Comparison of ENCODE assay signal across 12 mouse cellular contexts in the genomic region with DNA sequence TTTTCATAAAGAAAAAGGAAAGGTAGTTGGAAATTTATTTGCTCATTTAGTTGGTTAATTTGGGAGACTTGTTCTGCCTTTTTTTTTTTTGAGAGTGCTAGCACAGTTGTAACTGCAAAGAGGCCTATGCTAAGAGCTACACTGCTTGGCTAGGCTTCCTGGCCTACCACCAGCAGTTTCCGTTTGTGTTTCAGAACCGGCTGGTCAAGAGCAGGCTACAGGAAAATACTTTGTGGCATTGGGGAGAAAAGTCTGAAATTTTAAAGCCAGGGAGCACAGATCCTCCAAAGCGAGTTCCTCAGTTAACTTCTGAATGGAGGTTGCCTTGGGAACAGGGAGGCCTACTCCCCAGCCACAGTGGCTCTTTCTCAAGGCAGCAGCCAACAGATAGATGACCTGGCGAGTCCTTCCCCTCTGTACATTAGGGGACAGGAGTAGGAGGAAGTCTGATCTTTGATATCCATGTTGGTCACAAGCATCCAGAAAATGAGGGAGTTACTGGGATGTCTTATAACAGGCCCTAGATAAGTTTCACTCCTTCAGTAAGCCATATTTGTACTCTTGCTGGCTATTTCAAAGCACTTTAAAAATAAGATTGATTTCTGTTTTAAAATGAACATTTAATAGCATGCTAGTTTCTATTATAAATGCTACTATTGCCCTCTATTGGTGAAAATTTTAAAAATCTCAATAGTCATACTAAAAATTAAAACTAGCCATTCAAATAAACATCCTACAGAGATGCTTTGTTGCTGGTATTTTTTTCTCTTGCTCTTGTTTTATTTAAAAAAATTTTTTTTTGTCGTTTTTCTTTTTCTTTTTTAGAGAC. TPM values are rescaled to one million over a fixed set of nuclear protein-coding genes. Genes with fewer than 3 reads are reported as not detected.
A peak's percentile ranks its signal among the peaks of the same experiment; 100 is the strongest.
DNase-seq lines count a peak whose midpoint lies in the region; ATAC-seq and TF ChIP-seq lines count a peak whose summit lies in the region.
"Had no signal": no experiment of that assay in that cellular context is flagged by ENCODE, and none has a peak within 500 bp of the region (broad histone marks: within the 10 kb centered on the region; RNA-seq: fewer than 3 reads in every experiment).

No protein-coding gene starts in this region.

- H3K36me3 ChIP-seq in heart, embryonic 11.5 days (ENCODE audit: control insufficient read depth, insufficient read depth, low read length) = peaks cover 10% of the 10 kb centered on the region; the same call in 1 of the 2 replicates
- peaks cover 35% of the 10 kb centered on the region for H3K36me3 ChIP-seq in midbrain, embryonic 10.5 days
- peaks cover 16% of the 10 kb centered on the region for H3K36me3 ChIP-seq in midbrain, embryonic 16.5 days (ENCODE audit: control insufficient read depth, insufficient read depth, low read length)
- H3K36me3 ChIP-seq in midbrain, postnatal 0 days (ENCODE audit: insufficient read depth, low read length) = peaks cover 27% of the 10 kb centered on the region

- peak; percentile 54 for TF ChIP-seq CTCF in midbrain, postnatal 0 days (IDR thresholded peaks at IDR 0.05)

- no peak overlapping the region for H3K27ac ChIP-seq in heart, embryonic 11.5 days (ENCODE audit: low read depth, low read length)
- H3K27ac ChIP-seq in midbrain, embryonic 10.5 days (replicated peaks) = peak overlapping the region; percentile 52; the same call in 1 of the 2 replicates
- H3K27ac ChIP-seq in midbrain, embryonic 16.5 days (ENCODE audit: low read length) = no peak overlapping the region
- no peak overlapping the region for H3K27ac ChIP-seq in midbrain, postnatal 0 days (ENCODE audit: low read depth, low read length)
- H3K27ac ChIP-seq: hindbrain, embryonic 15.5 days; limb, embryonic 12.5 days; neural tube, embryonic 12.5 days had no signal

- H3K27me3 ChIP-seq in heart, embryonic 11.5 days (ENCODE audit: control insufficient read depth, insufficient read depth, low read length) = no peaks in the 10 kb centered on the region
- no peaks in the 10 kb centered on the region for H3K27me3 ChIP-seq in midbrain, embryonic 10.5 days (ENCODE audit: low read depth, poor library complexity, severe bottlenecking)
- H3K27me3 ChIP-seq in midbrain, embryonic 16.5 days (ENCODE audit: control insufficient read depth, insufficient read depth, low read depth, low read length) = no peaks in the 10 kb centered on the region
- no peaks in the 10 kb centered on the region for H3K27me3 ChIP-seq in midbrain, postnatal 0 days (ENCODE audit: insufficient read depth, low read length)
- H3K27me3 ChIP-seq: hindbrain, embryonic 15.5 days; limb, embryonic 12.5 days; neural tube, embryonic 12.5 days had no signal

- no peak overlapping the region for H3K9ac ChIP-seq in heart, embryonic 11.5 days (ENCODE audit: low read depth, low read length)
- H3K9ac ChIP-seq in midbrain, embryonic 16.5 days (ENCODE audit: low read depth, low read length) = no peak overlapping the region
- no peak overlapping the region for H3K9ac ChIP-seq in midbrain, postnatal 0 days (replicated peaks; ENCODE audit: low read length, poor library complexity, severe bottlenecking)
- H3K9ac ChIP-seq: hindbrain, embryonic 15.5 days; limb, embryonic 12.5 days; neural tube, embryonic 12.5 days had no signal

- no peak for ATAC-seq in heart, embryonic 11.5 days (replicated peaks; ENCODE audit: insufficient number of reproducible peaks, low FRiP score, low TSS enrichment)
- no peak for ATAC-seq in midbrain, embryonic 16.5 days
- ATAC-seq in midbrain, postnatal 0 days (ENCODE audit: low FRiP score) = no peak
- ATAC-seq in inflammation-experienced regulatory T-cells, adult 6 months = no peak

- H3K4me2 ChIP-seq in heart, embryonic 11.5 days = no peak overlapping the region
- no peak overlapping the region for H3K4me2 ChIP-seq in midbrain, embryonic 16.5 days (ENCODE audit: low read length)
- H3K4me2 ChIP-seq in midbrain, postnatal 0 days (ENCODE audit: low read depth, low read length, poor library complexity, severe bottlenecking) = no peak overlapping the region
- H3K4me2 ChIP-seq: hindbrain, embryonic 15.5 days; limb, embryonic 12.5 days; neural tube, embryonic 12.5 days had no signal

- 53% methylated on average over 5 of the region's 5 CpGs for WGBS in heart, embryonic 11.5 days (ENCODE audit: insufficient replicate concordance)
- 53% methylated on average over 5 of the region's 5 CpGs for WGBS in midbrain, embryonic 10.5 days
- 41% methylated on average over 5 of the region's 5 CpGs for WGBS in midbrain, embryonic 16.5 days
- 36% methylated on average over 5 of the region's 5 CpGs for WGBS in midbrain, postnatal 0 days

- no peak overlapping the region for H3K4me3 ChIP-seq in heart, embryonic 11.5 days (ENCODE audit: low read depth, low read length)
- no peak overlapping the region for H3K4me3 ChIP-seq in midbrain, embryonic 10.5 days
- H3K4me3 ChIP-seq in midbrain, embryonic 16.5 days (ENCODE audit: low read depth, low read length) = no peak overlapping the region
- no peak overlapping the region for H3K4me3 ChIP-seq in midbrain, postnatal 0 days (ENCODE audit: low read depth, low read length)
- H3K4me3 ChIP-seq: erythroblast, embryonic 14.5 days; hindbrain, embryonic 15.5 days; limb, embryonic 12.5 days; neural tube, embryonic 12.5 days had no signal

- no peaks in the 10 kb centered on the region for H3K4me1 ChIP-seq in heart, embryonic 11.5 days (ENCODE audit: control insufficient read depth, insufficient read depth, low read length)
- peaks cover 6% of the 10 kb centered on the region for H3K4me1 ChIP-seq in midbrain, embryonic 10.5 days
- no peaks in the 10 kb centered on the region for H3K4me1 ChIP-seq in midbrain, embryonic 16.5 days (ENCODE audit: control insufficient read depth, insufficient read depth, low read length)
- no peaks in the 10 kb centered on the region for H3K4me1 ChIP-seq in midbrain, postnatal 0 days (ENCODE audit: insufficient read depth, low read length)
- H3K4me1 ChIP-seq: hindbrain, embryonic 15.5 days; limb, embryonic 12.5 days; neural tube, embryonic 12.5 days had no signal

- no peaks in the 10 kb centered on the region for H3K9me3 ChIP-seq in heart, embryonic 11.5 days (replicated peaks; ENCODE audit: control insufficient read depth, low read length)
- no peaks in the 10 kb centered on the region for H3K9me3 ChIP-seq in midbrain, embryonic 10.5 days (replicated peaks)
- no peaks in the 10 kb centered on the region for H3K9me3 ChIP-seq in midbrain, embryonic 16.5 days (replicated peaks; ENCODE audit: control insufficient read depth, low read length, poor library complexity, severe bottlenecking)
- no peaks in the 10 kb centered on the region for H3K9me3 ChIP-seq in midbrain, postnatal 0 days (ENCODE audit: low read length)
- H3K9me3 ChIP-seq: hindbrain, embryonic 15.5 days; limb, embryonic 12.5 days; neural tube, embryonic 12.5 days had no signal

- peak; percentile 59 to 68 for DNase-seq in heart, adult 18-20 months
- DNase-seq in midbrain, embryonic 10.5 days (ENCODE audit: low spot score) = no peak
- DNase-seq in embryo, embryonic 11 days = peak; percentile 10
- peak; percentile 38 for DNase-seq in midbrain, postnatal 0 days (ENCODE audit: low spot score)
- no peak for DNase-seq in urinary bladder, adult 18-20 months (ENCODE audit: low spot score in 2 of 2)

RNA-seq across cellular contexts. Expression of gene Limd1, which starts 38.1 kb away (rescaled TPM):
- total RNA-seq in heart, adult 18-20 months (2021) = 10 to 100 TPM; 32.8 to 37.1 TPM
- 30.9 and 32.4 TPM in 2 replicates for polyA plus RNA-seq in heart, embryonic 11.5 days (2014; fragmentation: Nextera tagmentation; extraction: Ambion mirVana)
- 50.1 and 51.6 TPM in 2 replicates for polyA plus RNA-seq in midbrain, embryonic 10.5 days (2016; fragmentation: Nextera tagmentation; extraction: Ambion mirVana)
- 10.2 and 10.6 TPM in 2 replicates for polyA plus RNA-seq in midbrain, embryonic 16.5 days (2015; fragmentation: Nextera tagmentation; extraction: Ambion mirVana)
- 19.6 and 27.5 TPM in 2 replicates for total RNA-seq in midbrain, postnatal 0 days (2014; rRNA removed)
- polyA plus RNA-seq in midbrain, postnatal 0 days (2015; fragmentation: Nextera tagmentation; extraction: Ambion mirVana) = 7.9 and 8.0 TPM in 2 replicates
- polyA plus RNA-seq in inflammation-experienced regulatory T-cells, adult 6 months (2017; shearing (Covaris generic)) = 10 to 100 TPM; 31.9 to 41.2 (median 36.2) TPM

Comparison
In these comparisons a context has a peak if more than half of its experiments do, and no peak if none do; other contexts are left out.
1. DNase-seq: peak in heart, adult 18-20 months (2 of 2), embryo, embryonic 11 days (single experiment) and midbrain, postnatal 0 days (single experiment); none in midbrain, embryonic 10.5 days (single experiment) and urinary bladder, adult 18-20 months (0 of 2).